Mouse (Mus musculus) left cerebral cortex, postnatal 4 days (tissue): ENCODE measurements around the gene F11. TPM values are rescaled to one million over a fixed set of nuclear protein-coding genes. Genes with fewer than 3 reads are reported as not detected.

Experiments
- DNase-seq: peaks from one replicate; pipeline ENCODE4 v3.0.0-alpha.2; 2022
- intact Hi-C: fragments of 180-260 bp; cut with DNase I; formaldehyde crosslinking; loops from one replicate; pipeline ENCODE4 v1.15.1; 2025
- total RNA-seq, 2 experiments: library from RNA; stranded (reverse); gene quantifications; 2 replicates each; pipeline ENCODE4 v1.2.3; 2021

Gene F11
- total RNA-seq, 2 experiments from 2014 or later, result not detected

DNA sequence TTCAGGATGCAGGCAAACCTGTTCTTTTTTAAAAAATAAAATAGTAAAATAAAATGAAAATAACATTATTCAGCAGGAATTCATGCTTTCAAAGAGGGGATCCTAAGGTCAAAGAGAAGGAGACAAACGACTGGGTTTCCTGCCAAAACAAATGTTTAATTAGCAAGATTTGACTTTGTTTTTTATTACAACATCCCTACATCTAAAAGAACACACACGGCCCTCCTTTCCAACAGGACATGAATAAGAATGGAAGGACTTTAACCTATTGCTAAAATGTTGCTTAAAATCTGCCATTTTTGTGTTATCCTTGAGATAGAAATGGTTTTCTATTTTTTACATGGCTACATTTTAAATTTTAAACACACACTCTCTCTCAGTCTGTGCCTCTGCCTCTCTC lies 8.7 kb downstream of the F11 start:
- DNase-seq, result no peak
- intact Hi-C loops, result no loop called here

DNA sequence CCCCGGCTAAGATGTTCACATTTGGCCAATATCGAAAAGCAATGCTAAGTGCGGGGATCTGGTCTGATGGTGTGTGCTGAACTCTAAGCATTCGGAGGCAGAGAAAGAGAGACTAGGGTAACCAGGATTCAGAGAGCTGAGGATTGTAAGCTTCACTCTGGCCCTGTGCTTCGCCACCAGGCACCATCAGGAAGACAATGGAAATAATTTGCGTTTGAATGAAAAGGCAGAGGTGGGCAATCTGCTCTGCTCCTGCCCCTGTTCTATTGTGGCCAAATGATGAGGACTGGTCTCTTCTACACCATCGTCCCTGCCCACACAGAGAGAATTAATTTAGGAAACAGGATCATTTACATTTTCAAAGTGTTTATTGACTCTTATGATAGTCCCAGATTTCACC lies 15.5 kb downstream of the F11 start:
- no peak for DNase-seq
- intact Hi-C loops, result no loop called here

DNA sequence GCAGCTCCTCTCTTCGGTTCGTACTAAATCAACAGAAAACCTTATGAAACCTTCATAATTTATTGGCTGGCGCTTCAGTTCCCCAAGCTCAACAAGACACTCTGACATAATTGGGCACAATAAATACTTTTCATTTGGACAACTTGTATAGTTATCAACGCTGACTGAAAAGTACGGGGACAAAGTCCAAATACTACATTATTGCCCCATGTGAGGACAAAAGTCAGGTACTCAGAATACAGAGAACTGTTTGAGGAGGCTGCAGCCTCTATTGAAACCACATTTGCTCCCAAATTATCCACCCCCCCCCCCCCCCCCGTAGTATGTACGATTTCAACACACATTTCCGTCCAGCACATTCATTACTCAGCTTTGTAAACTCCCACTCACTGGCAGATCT lies 22.5 kb downstream of the F11 start:
- intact Hi-C loops, result loop anchor here (5.0 kb wide), 1 partner anchor 302 kb away; the partner anchor contains the start of gene Fat1
- no peak for DNase-seq

DNA sequence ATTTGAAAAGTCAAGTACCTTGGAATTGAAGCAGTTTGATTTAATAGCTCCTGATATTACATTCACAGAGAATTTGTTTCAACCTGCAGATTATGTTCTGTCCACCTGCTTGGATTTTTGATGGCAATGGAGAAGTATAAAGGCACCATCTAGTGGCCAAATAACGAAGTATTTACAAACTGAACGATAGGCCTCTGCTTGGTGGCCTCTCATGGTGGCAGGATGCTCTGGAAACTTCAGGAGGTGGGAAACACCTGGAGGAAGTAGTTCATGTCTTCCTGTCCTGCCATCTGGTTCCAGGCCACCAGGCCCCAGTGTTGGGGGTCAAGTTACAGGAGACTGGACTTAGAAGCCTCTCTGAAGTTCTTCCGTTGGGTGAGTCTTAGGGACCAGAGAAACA lies 23.5 kb downstream of the F11 start:
- intact Hi-C loops, result loop anchor here (5.0 kb wide), 1 partner anchor 301 kb away; the partner anchor contains the start of gene Fat1
- DNase-seq, result no peak

DNA sequence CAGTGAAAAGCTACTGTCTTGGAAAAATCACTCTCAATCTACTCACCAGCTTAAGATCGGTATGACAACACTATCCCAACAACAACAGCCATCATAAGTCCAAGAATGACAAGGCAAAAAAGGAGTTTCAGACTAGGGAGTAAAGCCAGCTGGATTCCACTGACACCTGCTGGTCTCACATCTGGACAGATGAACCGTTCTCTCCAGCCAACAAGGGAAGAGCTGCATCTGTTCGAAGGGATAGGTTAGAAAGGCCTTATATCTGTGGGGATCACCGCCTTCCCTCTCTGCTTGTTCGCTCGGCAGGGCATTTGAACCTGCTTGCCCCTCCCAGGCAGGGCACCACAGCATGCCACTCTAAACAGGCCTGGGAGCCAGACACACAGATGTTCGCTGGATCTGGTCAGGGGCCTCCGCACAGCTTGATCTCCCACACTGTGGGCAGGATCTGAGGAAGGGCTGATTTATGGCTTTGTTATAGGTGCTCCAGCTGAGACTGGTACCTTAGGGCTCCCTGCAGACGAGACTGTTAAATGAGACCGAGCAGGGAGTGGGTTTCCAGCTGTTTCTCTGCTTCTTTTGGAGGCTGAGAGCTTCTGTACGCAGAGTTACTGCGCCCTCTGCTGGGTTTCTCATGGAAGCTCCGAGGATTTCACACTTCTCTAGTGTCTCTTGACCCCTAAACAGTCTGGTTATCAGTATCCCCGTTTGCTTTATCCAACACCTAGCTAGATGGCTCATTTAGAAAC lies 25.5 kb downstream of the F11 start:
- DNase-seq, result peak; percentile 57
- intact Hi-C loops, result loop anchor here (2.0 to 5.0 kb wide), 2 partner anchors 168 to 299 kb away; partner anchors contain the start of genes Fat1 and Mtnr1a

DNA sequence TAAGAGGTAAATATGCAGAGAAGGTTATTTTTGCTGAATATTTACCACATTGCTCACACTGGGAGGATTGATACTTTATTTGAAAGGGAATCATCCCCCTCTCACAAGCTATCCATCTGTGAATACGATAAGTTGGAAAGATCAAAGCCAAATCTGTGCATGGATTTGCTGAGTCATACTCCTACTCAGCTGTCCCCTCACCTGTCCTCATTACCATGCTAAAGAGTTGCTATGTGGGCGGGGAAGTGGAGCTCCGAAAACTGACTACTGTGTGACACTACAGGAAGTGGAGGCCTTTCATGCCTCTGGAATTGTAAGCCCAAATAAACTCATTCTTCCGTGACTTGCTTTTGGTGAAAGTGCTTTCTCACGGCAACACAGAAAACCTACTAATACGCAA lies 26.6 kb downstream of the F11 start:
- intact Hi-C loops, result loop anchor here (5.0 kb wide), 1 partner anchor 298 kb away; the partner anchor contains the start of gene Fat1

DNA sequence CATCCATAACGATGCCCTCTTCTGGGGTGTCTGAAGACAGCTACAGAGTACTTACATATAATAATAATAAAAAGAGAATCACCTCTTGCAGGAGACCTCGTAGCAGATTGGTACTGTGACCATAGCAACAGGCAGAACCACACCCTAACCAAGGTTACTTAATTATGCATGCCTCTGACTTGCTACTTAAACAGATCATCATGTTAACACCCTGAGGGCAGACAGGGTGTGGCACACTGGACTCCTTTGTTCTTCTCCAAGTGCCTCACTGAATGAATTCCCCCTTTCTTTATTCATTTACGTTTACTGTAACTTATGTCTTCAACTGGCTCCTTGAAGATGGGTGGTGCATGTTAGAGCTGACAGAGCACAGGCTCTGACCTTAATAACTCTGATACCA lies 28.6 kb downstream of the F11 start:
- no peak for DNase-seq
- intact Hi-C loops, result no loop called here

More for the DNA sequence above, 26.6 kb downstream of the F11 start:
- DNase-seq, result no peak

DNA sequence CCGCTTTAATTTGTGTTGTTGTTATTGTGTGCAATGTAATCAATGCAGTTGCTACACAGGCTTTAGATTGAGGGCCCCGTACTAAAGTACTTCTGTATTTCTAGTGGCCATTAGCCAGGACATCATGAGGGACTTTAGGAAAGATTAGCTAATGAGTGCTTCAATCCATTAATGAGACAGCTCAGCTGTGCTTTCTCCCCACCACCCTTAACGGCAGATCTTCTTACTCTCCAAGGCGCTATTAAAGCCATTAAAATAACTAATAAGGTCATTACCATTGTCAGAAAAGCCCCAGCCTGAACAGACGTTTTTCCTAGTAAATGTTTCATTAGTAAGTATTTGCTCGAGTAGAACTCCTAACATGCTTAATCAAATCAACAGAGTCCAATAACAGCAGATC lies 59.4 kb downstream of the F11 start:
- intact Hi-C loops, result no loop called here
- no peak for DNase-seq

DNA sequence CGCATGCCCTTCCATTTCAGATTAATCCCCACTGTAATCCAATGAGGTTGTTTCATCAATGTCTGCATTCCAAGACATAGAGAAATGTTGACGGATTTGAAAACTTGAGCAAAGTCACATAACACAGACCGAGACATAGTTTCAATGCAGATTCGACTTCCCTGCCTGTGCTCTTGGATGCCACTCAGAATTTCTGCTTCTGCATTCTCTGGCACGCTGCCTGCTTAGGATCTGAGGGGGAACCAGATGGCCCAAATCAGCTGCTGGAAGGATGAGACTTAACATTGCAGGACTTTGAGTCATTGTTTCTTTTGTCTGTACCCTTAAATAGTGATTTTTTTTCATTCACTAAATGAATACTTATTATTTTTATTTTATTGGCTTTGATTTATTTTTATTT lies 60.2 kb downstream of the F11 start:
- DNase-seq, result peak; percentile 78
- intact Hi-C loops, result no loop called here

DNA sequence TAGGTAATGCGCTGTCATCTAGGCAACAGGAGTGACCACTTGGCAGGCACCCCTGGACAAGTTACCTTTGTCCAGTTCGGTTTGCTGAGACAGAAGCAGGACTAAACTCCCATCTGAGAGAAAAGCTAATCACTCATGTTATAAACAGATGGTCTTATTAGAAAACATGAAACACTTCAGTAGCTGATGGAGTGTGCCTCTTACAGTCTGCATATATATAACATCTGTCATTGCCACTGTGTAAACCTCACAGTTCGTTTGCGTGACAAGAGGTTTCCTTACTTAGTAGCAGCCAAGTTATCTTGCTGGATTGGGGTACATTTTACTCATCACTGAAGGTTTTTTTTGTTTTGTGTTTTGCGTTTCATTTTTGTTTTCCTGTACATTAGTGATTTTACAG lies 64.5 kb downstream of the F11 start:
- no peak for DNase-seq
- intact Hi-C loops, result no loop called here

DNA sequence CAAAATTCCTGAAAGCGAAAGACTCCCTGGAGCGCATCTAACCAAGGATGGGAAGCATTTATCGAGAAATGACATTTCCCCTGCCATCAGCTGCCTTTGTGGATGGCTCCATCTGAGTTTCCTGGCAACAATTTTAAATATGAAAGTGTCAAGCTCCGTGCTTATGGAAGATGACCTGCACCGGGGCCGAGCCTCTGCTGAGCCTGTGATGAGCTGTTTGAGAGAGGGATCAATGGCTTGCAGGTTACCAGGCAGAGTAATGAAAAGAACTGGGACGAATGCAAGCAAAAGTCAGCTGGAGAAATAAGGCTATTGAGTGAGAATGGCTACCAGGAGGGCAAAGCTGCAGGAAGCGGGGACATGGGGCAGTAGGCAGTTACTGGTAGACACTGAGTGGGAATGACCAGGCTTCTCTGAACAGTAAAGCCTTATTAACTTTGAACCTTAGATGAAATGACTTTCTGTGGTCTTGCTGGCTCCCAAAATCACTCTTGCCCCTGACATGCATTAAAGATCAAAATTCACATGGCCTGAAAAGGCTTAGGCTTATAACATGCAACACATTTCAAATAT lies 65.8 kb downstream of the F11 start:
- no peak for DNase-seq
- intact Hi-C loops, result no loop called here

Other genes with a start within 250 kb of the F11 start
- not detected for gene Mtnr1a, start 192.9 kb downstream of the F11 start, total RNA-seq
- under 1 TPM in 1 of 2 experiments, not detected in 1; 0.10 TPM for gene Klkb1, start 32.8 kb upstream of the F11 start, total RNA-seq
- not detected for gene Gm45753, start 46.4 kb upstream of the F11 start, total RNA-seq
- gene Cyp4v3, start 71.2 kb upstream of the F11 start, total RNA-seq, result 1 to 10 TPM; 2.7 to 3.0 TPM
- 10 to 100 TPM; 21.0 to 22.6 TPM for gene Fam149a, start 120.3 kb upstream of the F11 start, total RNA-seq
- gene Tlr3, start 149.0 kb upstream of the F11 start, total RNA-seq, result 1 to 10 TPM; 2.0 to 3.1 TPM
- 100 to 1,000 TPM; 125 to 130 TPM for gene Sorbs2, start 245.8 kb upstream of the F11 start, total RNA-seq